Mouse (Mus musculus) thymus, adult 2 months (tissue): ENCODE results near the gene Klhl42. TPM values are rescaled to one million over a fixed set of nuclear protein-coding genes. Genes with fewer than 3 reads are reported as not detected.

ENCODE experiments used
- DNase-seq: peaks from one replicate; pipeline ENCODE4 v3.0.0; 2021
- H3K27ac ChIP-seq: fragments of 200-500 bp; 2 replicates; pipeline ENCODE4 v1.5.1; 2012; ENCODE audit warnings: low read length, control low read depth; ENCODE audit not compliant: control insufficient read depth, insufficient read depth
- H3K27me3 ChIP-seq: fragments of 200-500 bp; 2 replicates; pipeline ENCODE4 v1.6.1; 2012; ENCODE audit warnings: mild to moderate bottlenecking, low read length, moderate library complexity, mixed read lengths; ENCODE audit not compliant: control insufficient read depth, insufficient read depth
- H3K36me3 ChIP-seq: fragments of 200-500 bp; 2 replicates; pipeline ENCODE4 v1.6.1; 2012; ENCODE audit warnings: mild to moderate bottlenecking, low read length, moderate library complexity; ENCODE audit not compliant: control insufficient read depth, insufficient read depth
- H3K4me1 ChIP-seq: fragments of 200-500 bp; replicated peaks from 2 replicates; pipeline ENCODE4 v1.6.1; 2012; ENCODE audit warnings: low read length; ENCODE audit not compliant: control insufficient read depth, insufficient read depth
- H3K4me3 ChIP-seq: fragments of 200-500 bp; 2 replicates; pipeline ENCODE4 v1.5.1; 2012; ENCODE audit warnings: mild to moderate bottlenecking, low read length, control low read depth, moderate library complexity; ENCODE audit not compliant: control insufficient read depth, insufficient read depth
- CTCF ChIP-seq: fragments of 200-500 bp; IDR thresholded peaks from 2 replicates; pipeline ENCODE4 v1.5.1; 2012; ENCODE audit warnings: mild to moderate bottlenecking, control low read depth, low read length, moderate library complexity, borderline replicate concordance; ENCODE audit not compliant: control insufficient read depth, poor library complexity, insufficient read depth; ENCODE audit errors: extremely low read depth
- POLR2A ChIP-seq: fragments of 200-500 bp; IDR thresholded peaks from 2 replicates; pipeline ENCODE4 v1.6.1; 2012; ENCODE audit warnings: mild to moderate bottlenecking, low read length, control low read depth, moderate library complexity; ENCODE audit not compliant: control insufficient read depth, poor library complexity, insufficient read depth; ENCODE audit errors: extremely low read depth
- WGBS: fragments of 180-500 bp; shearing (Covaris S2); methylation state at CpG from one replicate; pipeline ENCODE4 v1.1.7; 2018; 5-methylcytosine and 5-hydroxymethylcytosine counted together
- polyA plus RNA-seq: library from polyadenylated mRNA; depleted of rRNA; stranded (reverse); fragments of >200 nt; gene quantifications from 2 replicates; pipeline ENCODE4 v1.2.3, GENCODE M21; 2012

The Klhl42 gene
- polyA plus RNA-seq, 1 experiment, result 27.2 TPM

GRCm38 (mm10) chr6:147064944-147065261, 26.3 kb upstream of the Klhl42 start:
- WGBS, result 97% methylated on average over 6 of the region's 6 CpGs
- Histone ChIP-seq H3K4me1 (no peaks in the 10 kb centered on the region), H3K27me3 (no peaks in the 10 kb centered on the region), H3K27ac (no peak overlapping the region), H3K4me3 (no peak overlapping the region), H3K36me3 (peaks cover 22% of the 10 kb centered on the region)
- no peak for DNase-seq
- TF ChIP-seq CTCF (no peak), POLR2A (no peak)

- DNase-seq, result no peak
- TF ChIP-seq CTCF (no peak), POLR2A (no peak)
- Histone ChIP-seq H3K36me3 (no peaks in the 10 kb centered on the region), H3K27ac (no peak overlapping the region), H3K4me3 (no peak overlapping the region), H3K4me1 (peaks cover 6% of the 10 kb centered on the region), H3K27me3 (no peaks in the 10 kb centered on the region)
- 66% methylated on average over 5 of the region's 5 CpGs for WGBS
Observed at GRCm38 (mm10) chr6:147075808-147076387, 15.3 kb upstream of the Klhl42 start.

- H3K4me3 ChIP-seq, result no peak overlapping the region
- WGBS, result 99% methylated on average over 8 of the region's 8 CpGs
- TF ChIP-seq POLR2A, result no peak
- TF ChIP-seq CTCF, result no peak
- no peak for DNase-seq
- peaks cover 6% of the 10 kb centered on the region for H3K4me1 ChIP-seq
- H3K27me3 ChIP-seq, result no peaks in the 10 kb centered on the region
- H3K36me3 ChIP-seq, result no peaks in the 10 kb centered on the region
- H3K27ac ChIP-seq, result no peak overlapping the region
Observed at GRCm38 (mm10) chr6:147076878-147077277, 14.3 kb upstream of the Klhl42 start.

DNA sequence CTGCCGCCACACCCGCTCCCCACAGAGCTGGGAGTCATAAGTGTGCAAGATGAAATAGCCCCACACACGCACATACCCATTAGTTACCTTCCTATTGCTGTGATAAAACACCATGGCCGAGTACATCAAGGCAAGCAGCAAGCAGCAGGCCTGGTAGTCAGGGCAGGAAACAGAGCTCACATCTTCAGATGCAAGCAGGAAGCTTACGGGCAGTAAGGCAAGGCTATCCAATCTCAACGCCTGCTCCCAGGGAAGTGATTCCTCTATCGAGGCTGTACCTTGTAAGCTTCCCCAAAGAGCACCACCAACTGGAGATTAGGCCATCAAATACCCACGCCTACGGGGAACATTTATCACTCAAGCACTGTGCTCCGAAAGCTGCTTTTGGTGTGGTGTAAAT, 11.3 kb upstream of the Klhl42 start:
- Histone ChIP-seq H3K4me1 (peaks cover 6% of the 10 kb centered on the region), H3K4me3 (no peak overlapping the region), H3K27ac (no peak overlapping the region), H3K27me3 (no peaks in the 10 kb centered on the region), H3K36me3 (no peaks in the 10 kb centered on the region)
- TF ChIP-seq POLR2A (no peak), CTCF (no peak)
- WGBS, result 96% methylated on average over 10 of the region's 10 CpGs
- no peak for DNase-seq

GRCm38 (mm10) chr6:147085398-147086040, 5.7 kb upstream of the Klhl42 start:
- Histone ChIP-seq H3K36me3 (no peaks in the 10 kb centered on the region), H3K27me3 (no peaks in the 10 kb centered on the region), H3K27ac (no peak overlapping the region), H3K4me1 (peaks cover 7% of the 10 kb centered on the region), H3K4me3 (no peak overlapping the region)
- 87% methylated on average over 7 of the region's 7 CpGs for WGBS
- no peak for DNase-seq
- no peak for TF ChIP-seq POLR2A
- no peak for TF ChIP-seq CTCF

DNA sequence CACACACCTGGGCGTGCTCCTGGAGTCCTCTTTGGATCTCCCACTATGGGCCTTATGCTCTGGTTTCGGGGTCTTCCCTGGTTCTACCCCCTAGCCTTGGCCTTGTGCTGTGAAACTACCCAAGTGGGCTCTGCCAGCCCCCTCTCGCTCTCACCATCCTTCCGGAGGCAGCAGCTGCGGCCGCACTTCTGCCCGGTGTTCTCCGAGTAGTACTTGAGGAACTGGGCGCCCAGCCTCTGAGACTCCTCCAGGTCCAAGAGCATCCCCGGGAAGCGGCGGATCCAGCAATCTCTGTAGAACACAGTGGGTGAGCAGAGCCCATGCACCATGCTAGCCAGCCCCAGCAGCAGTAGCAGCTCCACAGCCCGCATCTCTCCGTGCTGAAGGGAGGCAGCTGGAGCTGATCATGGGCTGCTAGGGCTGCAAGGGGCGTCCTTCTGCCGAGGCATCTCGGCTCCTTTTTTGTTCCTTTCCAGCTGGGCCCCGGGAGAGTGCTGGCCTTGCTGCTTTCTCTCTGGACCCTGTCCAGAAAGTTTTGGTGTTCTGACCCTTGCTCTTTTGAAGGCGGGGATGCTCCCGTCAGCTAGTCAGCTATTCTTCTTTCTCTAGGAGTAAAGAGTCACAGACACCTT, 4.5 kb upstream of the Klhl42 start, which contains the start of gene Mansc4:
TSS of gene Mansc4 (minus strand) at position 439 of the 632 bp plus-strand sequence.
- WGBS, result 24% methylated on average over 20 of the region's 20 CpGs
- peak; percentile 31 for DNase-seq
- H3K36me3 ChIP-seq, result no peaks in the 10 kb centered on the region
- no peak within 1 kb of the TSS for H3K27ac ChIP-seq
- no peak for TF ChIP-seq POLR2A
- no peak for TF ChIP-seq CTCF
- no peaks in the 10 kb centered on the region for H3K27me3 ChIP-seq
- H3K4me1 ChIP-seq, result peaks cover 7% of the 10 kb centered on the region
- peak within 1 kb of the TSS; percentile 32 for H3K4me3 ChIP-seq
